Mouse (Mus musculus) hindbrain, embryonic 16.5 days (tissue): ENCODE data around the gene Eef2. TPM values are rescaled to one million over a fixed set of nuclear protein-coding genes. Genes with fewer than 3 reads are reported as not detected.

Experiments used
- ATAC-seq: fragments of 200-750 bp; cut with Nextera tagmentation; 2 replicates; pipeline ENCODE4 v1.8.0; 2017; ENCODE audit warnings: moderate TSS enrichment, moderate library complexity
- H3K27ac ChIP-seq: fragments of 300-500 bp; sonication (generic); 2 replicates; pipeline ENCODE4 v1.5.1; 2014; ENCODE audit warnings: low read depth, mild to moderate bottlenecking, control low read depth, low read length, moderate library complexity
- H3K27me3 ChIP-seq: fragments of 300-500 bp; sonication (generic); replicated peaks from 2 replicates; pipeline ENCODE4 v1.6.1; 2014; ENCODE audit warnings: low read length; ENCODE audit not compliant: control insufficient read depth, insufficient read depth
- H3K36me3 ChIP-seq: fragments of 300-500 bp; sonication (generic); 2 replicates; pipeline ENCODE4 v1.6.1; 2014; ENCODE audit warnings: mild to moderate bottlenecking, low read length, moderate library complexity, mixed read lengths; ENCODE audit not compliant: control insufficient read depth, insufficient read depth
- H3K4me1 ChIP-seq: fragments of 300-500 bp; sonication (generic); 2 replicates; pipeline ENCODE4 v1.6.1; 2014; ENCODE audit warnings: low read depth, low read length; ENCODE audit not compliant: control insufficient read depth, insufficient read depth
- H3K4me2 ChIP-seq: fragments of 300-500 bp; sonication (generic); 2 replicates; pipeline ENCODE4 v1.6.1; 2014; ENCODE audit warnings: mild to moderate bottlenecking, low read length, control low read depth, moderate library complexity
- H3K4me3 ChIP-seq: fragments of 300-500 bp; sonication (generic); 2 replicates; pipeline ENCODE4 v1.5.1; 2014; ENCODE audit warnings: mild to moderate bottlenecking, low read length, control low read depth, moderate library complexity
- H3K9ac ChIP-seq: fragments of 300-500 bp; sonication (generic); 2 replicates; pipeline ENCODE4 v1.6.1; 2014; ENCODE audit warnings: low read depth, mild to moderate bottlenecking, control low read depth, low read length, moderate library complexity
- H3K9me3 ChIP-seq: fragments of 300-500 bp; sonication (generic); 2 replicates; pipeline ENCODE4 v1.6.1; 2014; ENCODE audit warnings: mild to moderate bottlenecking, low read length, moderate library complexity; ENCODE audit not compliant: control insufficient read depth
- WGBS: fragments of 180-500 bp; shearing (Covaris S2); extraction: QIAGEN DNeasy Blood & Tissue Kit; methylation state at CpG from one replicate; pipeline ENCODE4 v1.1.7; 2014; 5-methylcytosine and 5-hydroxymethylcytosine counted together
- polyA plus RNA-seq: library from polyadenylated mRNA; unstranded; fragments of >200 nt; fragmentation: Nextera tagmentation; extraction: Ambion mirVana; gene quantifications from 2 replicates; pipeline ENCODE4 v1.2.1, GENCODE M21; 2015

Eef2 gene
- polyA plus RNA-seq, 1 experiment from 2014 or later, result 525 TPM

DNA sequence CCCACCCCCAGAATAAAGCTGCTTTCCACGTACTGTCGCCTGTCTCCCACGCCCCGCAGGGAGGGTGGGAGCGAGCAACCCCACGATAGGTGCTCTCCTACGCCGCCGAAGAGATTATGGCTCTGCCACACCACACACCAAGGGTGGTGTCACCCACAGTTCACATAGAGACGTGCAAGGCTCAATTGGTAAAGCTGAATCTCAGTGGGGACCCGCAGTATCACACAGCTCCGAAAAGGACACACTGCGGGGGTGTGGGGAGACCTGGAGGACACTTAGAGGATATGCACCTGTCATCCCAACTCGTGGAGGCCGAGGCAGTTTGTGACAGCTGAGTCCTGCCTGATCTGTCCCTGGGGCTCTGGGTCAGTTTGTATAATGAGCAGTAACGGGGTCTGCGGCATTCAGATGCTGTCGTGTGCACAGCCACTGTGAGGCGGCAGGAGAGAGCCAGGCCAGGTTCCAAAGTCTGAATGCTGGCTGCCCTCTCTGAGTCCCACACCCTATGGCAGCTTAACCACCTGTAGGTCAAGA lies 16.6 kb downstream of the Eef2 start:
- peaks cover 14% of the 10 kb centered on the region for H3K27me3 ChIP-seq
- peaks cover 19% of the 10 kb centered on the region for H3K4me1 ChIP-seq
- peak overlapping the region; percentile 85 for H3K9ac ChIP-seq
- WGBS, result under 1% methylated on average over 19 of the region's 19 CpGs
- H3K36me3 ChIP-seq, result peaks cover 11% of the 10 kb centered on the region
- no peaks in the 10 kb centered on the region for H3K9me3 ChIP-seq
- H3K4me3 ChIP-seq, result peak overlapping the region; percentile 63
- peak; percentile 48; the same call in 1 of the 2 replicates for ATAC-seq
- peak overlapping the region; percentile 75 for H3K4me2 ChIP-seq
- peak overlapping the region; percentile 98 for H3K27ac ChIP-seq

- Histone ChIP-seq H3K4me1 (peaks cover 19% of the 10 kb centered on the region), H3K9me3 (no peaks in the 10 kb centered on the region), H3K4me2 (no peak overlapping the region), H3K27me3 (peaks cover 14% of the 10 kb centered on the region), H3K36me3 (peaks cover 11% of the 10 kb centered on the region), H3K4me3 (no peak overlapping the region), H3K27ac (no peak overlapping the region), H3K9ac (peak overlapping the region; percentile 35)
- ATAC-seq, result no peak
- 14% methylated on average over 37 of the region's 37 CpGs for WGBS
These were observed 17.8 kb downstream of the Eef2 start for GRCm38 (mm10) chr10:81193991-81194774.

GRCm38 (mm10) chr10:81195300-81195699 lies 18.9 kb downstream of the Eef2 start:
- Histone ChIP-seq H3K36me3 (peaks cover 4% of the 10 kb centered on the region), H3K27ac (no peak overlapping the region), H3K9ac (no peak overlapping the region), H3K4me3 (no peak overlapping the region), H3K9me3 (no peaks in the 10 kb centered on the region), H3K4me2 (no peak overlapping the region), H3K27me3 (peaks cover 14% of the 10 kb centered on the region), H3K4me1 (peaks cover 19% of the 10 kb centered on the region)
- 81% methylated on average over 4 of the region's 4 CpGs for WGBS
- ATAC-seq, result no peak

- H3K27me3 ChIP-seq, result peaks cover 14% of the 10 kb centered on the region
- no peak overlapping the region for H3K9ac ChIP-seq
- no peaks in the 10 kb centered on the region for H3K9me3 ChIP-seq
- no peaks in the 10 kb centered on the region for H3K36me3 ChIP-seq
- H3K27ac ChIP-seq, result no peak overlapping the region
- H3K4me3 ChIP-seq, result no peak overlapping the region
- peaks cover 19% of the 10 kb centered on the region for H3K4me1 ChIP-seq
- 70% methylated on average over 11 of the region's 11 CpGs for WGBS
- H3K4me2 ChIP-seq, result no peak overlapping the region
- ATAC-seq, result no peak
These were observed 20.1 kb downstream of the Eef2 start for GRCm38 (mm10) chr10:81196470-81197065.

GRCm38 (mm10) chr10:81197305-81197704 lies 20.9 kb downstream of the Eef2 start:
- 49% methylated on average over 6 of the region's 6 CpGs for WGBS
- Histone ChIP-seq H3K9ac (no peak overlapping the region; the same call in 1 of the 2 replicates), H3K36me3 (no peaks in the 10 kb centered on the region), H3K9me3 (no peaks in the 10 kb centered on the region), H3K27me3 (peaks cover 14% of the 10 kb centered on the region), H3K4me2 (no peak overlapping the region), H3K4me3 (no peak overlapping the region), H3K27ac (no peak overlapping the region), H3K4me1 (peaks cover 14% of the 10 kb centered on the region)
- ATAC-seq, result no peak

- H3K27ac ChIP-seq, result no peak overlapping the region
- H3K4me2 ChIP-seq, result no peak overlapping the region
- no peak overlapping the region for H3K9ac ChIP-seq
- H3K36me3 ChIP-seq, result no peaks in the 10 kb centered on the region
- H3K4me1 ChIP-seq, result peaks cover 10% of the 10 kb centered on the region
- no peak overlapping the region for H3K4me3 ChIP-seq
- WGBS, result 2% methylated on average over 9 of the region's 9 CpGs
- H3K9me3 ChIP-seq, result no peaks in the 10 kb centered on the region
- ATAC-seq, result no peak
- peaks cover 14% of the 10 kb centered on the region for H3K27me3 ChIP-seq
These were observed 21.8 kb downstream of the Eef2 start for GRCm38 (mm10) chr10:81198230-81198629.

GRCm38 (mm10) chr10:81198990-81199389 lies 22.6 kb downstream of the Eef2 start:
- no peak overlapping the region for H3K4me2 ChIP-seq
- no peak for ATAC-seq
- H3K36me3 ChIP-seq, result no peaks in the 10 kb centered on the region
- H3K27ac ChIP-seq, result no peak overlapping the region
- H3K9ac ChIP-seq, result no peak overlapping the region
- no peak overlapping the region for H3K4me3 ChIP-seq
- WGBS, result 83% methylated on average over 6 of the region's 6 CpGs
- peaks cover 8% of the 10 kb centered on the region for H3K4me1 ChIP-seq
- H3K27me3 ChIP-seq, result peaks cover 14% of the 10 kb centered on the region
- H3K9me3 ChIP-seq, result no peaks in the 10 kb centered on the region

GRCm38 (mm10) chr10:81200141-81200540 lies 23.7 kb downstream of the Eef2 start:
- no peaks in the 10 kb centered on the region for H3K4me1 ChIP-seq
- no peak overlapping the region for H3K4me2 ChIP-seq

DNA sequence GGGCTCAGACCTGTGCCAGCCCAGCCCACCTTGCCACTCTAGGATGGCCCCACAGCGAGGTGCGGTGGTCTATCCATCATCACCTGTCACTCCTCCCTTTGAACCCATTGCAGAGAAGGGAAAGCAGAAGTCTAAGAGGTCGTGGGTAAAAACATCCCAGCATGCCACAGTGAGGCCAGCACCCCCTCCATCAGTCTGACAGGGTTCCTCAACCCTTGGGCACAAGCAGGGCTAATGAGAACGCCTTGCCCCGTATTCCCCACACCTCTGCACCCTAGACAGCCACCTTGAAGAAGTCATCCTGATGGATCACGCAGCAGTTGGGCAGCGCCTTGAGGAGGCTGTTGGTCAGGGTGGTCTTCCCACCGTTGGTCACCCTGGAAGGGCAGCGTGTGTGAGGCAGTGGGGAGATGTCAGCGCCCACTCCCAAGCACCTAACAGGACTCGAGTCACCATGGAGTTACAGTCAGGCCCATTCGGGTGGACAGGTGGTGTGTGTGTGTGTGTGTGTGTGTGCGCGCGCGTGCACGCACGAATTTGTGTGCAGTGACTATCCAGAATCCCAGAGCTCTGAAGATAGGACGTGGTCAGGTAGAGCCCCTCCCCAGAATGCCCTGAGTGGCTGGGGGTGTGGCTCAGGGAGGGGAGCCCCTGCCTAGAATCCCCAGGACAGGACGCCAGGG lies 24.3 kb downstream of the Eef2 start:
- Histone ChIP-seq H3K9me3 (no peaks in the 10 kb centered on the region), H3K27ac (no peak overlapping the region), H3K9ac (no peak overlapping the region), H3K36me3 (no peaks in the 10 kb centered on the region), H3K27me3 (peaks cover 11% of the 10 kb centered on the region), H3K4me2 (no peak overlapping the region), H3K4me3 (no peak overlapping the region), H3K4me1 (no peaks in the 10 kb centered on the region)
- ATAC-seq, result no peak
- 79% methylated on average over 20 of the region's 20 CpGs for WGBS

More at GRCm38 (mm10) chr10:81200141-81200540, 23.7 kb downstream of the Eef2 start:
- H3K27ac ChIP-seq, result no peak overlapping the region
- 87% methylated on average over 13 of the region's 13 CpGs for WGBS
- no peak for ATAC-seq
- H3K4me3 ChIP-seq, result no peak overlapping the region
- H3K36me3 ChIP-seq, result no peaks in the 10 kb centered on the region
- no peak overlapping the region for H3K9ac ChIP-seq
- peaks cover 14% of the 10 kb centered on the region for H3K27me3 ChIP-seq
- no peaks in the 10 kb centered on the region for H3K9me3 ChIP-seq
